Mouse (Mus musculus) embryonic facial prominence, embryonic 12.5 days (tissue): ENCODE results near the gene Pfkm. TPM values are rescaled to one million over a fixed set of nuclear protein-coding genes. Genes with fewer than 3 reads are reported as not detected.

Source experiments
- ATAC-seq: fragments of 200-750 bp; cut with Nextera tagmentation; 2 replicates; pipeline ENCODE4 v1.8.0; 2017; ENCODE audit not compliant: insufficient number of reproducible peaks, insufficient read depth, low FRiP score, low TSS enrichment
- H3K27ac ChIP-seq: fragments of 300-500 bp; sonication (generic); 2 replicates; pipeline ENCODE4 v1.5.1; 2016; ENCODE audit warnings: mild to moderate bottlenecking
- H3K27me3 ChIP-seq: fragments of 300-500 bp; sonication (generic); 2 replicates; pipeline ENCODE4 v1.6.1; 2016; ENCODE audit warnings: mild to moderate bottlenecking, moderate library complexity
- H3K36me3 ChIP-seq: fragments of 300-500 bp; sonication (generic); 2 replicates; pipeline ENCODE4 v1.6.1; 2016; ENCODE audit warnings: mild to moderate bottlenecking
- H3K4me1 ChIP-seq: fragments of 300-500 bp; sonication (generic); 2 replicates; pipeline ENCODE4 v1.6.1; 2016
- H3K4me2 ChIP-seq: fragments of 300-500 bp; sonication (generic); replicated peaks from 2 replicates; pipeline ENCODE4 v1.6.1; 2016; ENCODE audit warnings: mild to moderate bottlenecking, moderate library complexity
- H3K4me3 ChIP-seq: fragments of 300-500 bp; sonication (generic); 2 replicates; pipeline ENCODE4 v1.5.1; 2016; ENCODE audit warnings: mild to moderate bottlenecking
- H3K9ac ChIP-seq: fragments of 300-500 bp; sonication (generic); 2 replicates; pipeline ENCODE4 v1.6.1; 2016; ENCODE audit warnings: mild to moderate bottlenecking, moderate library complexity
- H3K9me3 ChIP-seq: fragments of 300-500 bp; sonication (generic); 2 replicates; pipeline ENCODE4 v1.6.1; 2016; ENCODE audit warnings: mild to moderate bottlenecking, moderate library complexity
- WGBS: fragments of 180-500 bp; shearing (Covaris S2); methylation state at CpG from one replicate; pipeline ENCODE4 v1.1.7; 2016; 5-methylcytosine and 5-hydroxymethylcytosine counted together
- polyA plus RNA-seq: library from polyadenylated mRNA; unstranded; fragments of >200 nt; fragmentation: Nextera tagmentation; extraction: Ambion mirVana; gene quantifications from 2 replicates; pipeline ENCODE4 v1.2.1, GENCODE M21; 2016

Gene Pfkm
- polyA plus RNA-seq, 1 experiment from 2014 or later: 50.5 TPM

GRCm38 (mm10) chr15:98162561-98162960, 70.2 kb downstream of the Pfkm start:
- no peak overlapping the region for H3K4me3 ChIP-seq
- no peaks in the 10 kb centered on the region for H3K9me3 ChIP-seq
- no peak overlapping the region for H3K27ac ChIP-seq
- H3K4me2 ChIP-seq: no peak overlapping the region
- H3K4me1 ChIP-seq: peaks cover 5% of the 10 kb centered on the region; the same call in 1 of the 2 replicates
- peaks cover 19% of the 10 kb centered on the region for H3K27me3 ChIP-seq
- 79% methylated on average over 4 of the region's 4 CpGs for WGBS
- no peak for ATAC-seq
- no peak overlapping the region for H3K9ac ChIP-seq
- H3K36me3 ChIP-seq: no peaks in the 10 kb centered on the region

DNA sequence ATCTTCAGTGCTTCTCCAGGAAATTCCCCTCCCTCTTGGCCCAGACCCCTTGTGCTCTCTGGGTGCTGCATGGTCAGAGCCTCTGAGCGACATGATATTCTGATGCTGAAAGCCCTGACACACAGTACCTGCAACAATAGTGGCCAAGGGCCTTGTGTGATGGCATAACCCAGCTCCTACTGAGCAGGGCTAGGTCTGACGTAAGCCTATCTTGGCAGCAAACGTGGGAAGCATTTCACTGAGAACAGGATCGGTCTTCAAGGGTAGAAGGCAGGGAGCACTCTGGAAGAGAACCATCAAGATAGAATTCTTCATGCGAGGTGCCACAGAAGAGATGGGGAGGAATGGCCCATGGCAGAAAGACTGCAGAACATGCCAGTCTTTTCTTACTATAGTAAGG, 73.1 kb downstream of the Pfkm start, which contains the start of gene Asb8:
Gene Asb8, minus strand, starts transcription at position 101 of the 400 bp plus-strand sequence.
- WGBS: 76% methylated on average over 5 of the region's 5 CpGs
- Histone ChIP-seq H3K4me1 (peaks cover 12% of the 10 kb centered on the region; the same call in 1 of the 2 replicates), H3K4me3 (no peak within 1 kb of the TSS), H3K9me3 (no peaks in the 10 kb centered on the region), H3K9ac (no peak within 1 kb of the TSS), H3K4me2 (no peak within 1 kb of the TSS), H3K27ac (no peak within 1 kb of the TSS), H3K36me3 (no peaks in the 10 kb centered on the region), H3K27me3 (peaks cover 48% of the 10 kb centered on the region)
- ATAC-seq: no peak

DNA sequence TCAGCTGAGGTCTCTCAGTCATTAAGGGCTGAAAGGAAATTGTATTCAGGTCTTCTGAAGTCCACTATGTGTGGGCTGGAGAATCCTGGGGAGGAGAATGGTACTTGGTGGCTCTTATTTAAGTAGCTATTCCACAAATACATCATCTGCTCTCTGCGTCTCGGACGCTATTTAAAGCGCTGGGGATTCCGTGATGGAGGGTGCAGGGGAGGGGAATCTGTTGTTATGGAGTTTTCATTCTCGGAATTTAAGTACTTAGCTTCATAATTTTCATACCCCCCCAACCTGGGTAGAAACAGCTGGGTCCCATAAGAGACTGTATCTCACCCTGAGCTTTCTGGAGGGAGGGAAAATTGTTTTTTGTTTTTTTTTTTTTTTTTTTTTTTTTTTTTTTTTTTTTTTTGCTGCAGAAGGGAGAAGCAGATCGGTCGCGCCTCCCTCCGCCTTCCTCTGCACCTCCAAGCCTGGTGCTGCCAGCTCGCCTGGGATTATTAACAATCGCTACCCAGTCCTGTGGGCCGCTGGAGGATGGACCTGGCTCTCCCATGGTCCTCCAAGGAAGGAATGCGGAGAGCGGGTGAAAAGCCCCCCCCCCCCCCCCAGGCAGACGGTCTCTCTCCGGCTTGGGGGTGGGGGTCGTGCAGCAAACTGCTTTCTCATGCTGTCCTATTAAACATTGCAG, 74.7 kb downstream of the Pfkm start, which contains the start of gene Ccdc184:
Gene Ccdc184, plus strand, starts transcription at position 196 of the 682 bp plus-strand sequence.
- ATAC-seq: 0 out of 2 replicates have a peak, but pooled peaks have one; percentile 11
- H3K9me3 ChIP-seq: no peaks in the 10 kb centered on the region
- peaks cover 12% of the 10 kb centered on the region; the same call in 1 of the 2 replicates for H3K4me1 ChIP-seq
- H3K27ac ChIP-seq: no peak within 1 kb of the TSS
- peaks cover 63% of the 10 kb centered on the region for H3K27me3 ChIP-seq
- peak within 1 kb of the TSS; percentile 49 for H3K4me3 ChIP-seq
- no peaks in the 10 kb centered on the region for H3K36me3 ChIP-seq
- WGBS: under 1% methylated on average over 18 of the region's 18 CpGs
- H3K9ac ChIP-seq: peak within 1 kb of the TSS; percentile 47
- peak within 1 kb of the TSS; percentile 88 for H3K4me2 ChIP-seq

DNA sequence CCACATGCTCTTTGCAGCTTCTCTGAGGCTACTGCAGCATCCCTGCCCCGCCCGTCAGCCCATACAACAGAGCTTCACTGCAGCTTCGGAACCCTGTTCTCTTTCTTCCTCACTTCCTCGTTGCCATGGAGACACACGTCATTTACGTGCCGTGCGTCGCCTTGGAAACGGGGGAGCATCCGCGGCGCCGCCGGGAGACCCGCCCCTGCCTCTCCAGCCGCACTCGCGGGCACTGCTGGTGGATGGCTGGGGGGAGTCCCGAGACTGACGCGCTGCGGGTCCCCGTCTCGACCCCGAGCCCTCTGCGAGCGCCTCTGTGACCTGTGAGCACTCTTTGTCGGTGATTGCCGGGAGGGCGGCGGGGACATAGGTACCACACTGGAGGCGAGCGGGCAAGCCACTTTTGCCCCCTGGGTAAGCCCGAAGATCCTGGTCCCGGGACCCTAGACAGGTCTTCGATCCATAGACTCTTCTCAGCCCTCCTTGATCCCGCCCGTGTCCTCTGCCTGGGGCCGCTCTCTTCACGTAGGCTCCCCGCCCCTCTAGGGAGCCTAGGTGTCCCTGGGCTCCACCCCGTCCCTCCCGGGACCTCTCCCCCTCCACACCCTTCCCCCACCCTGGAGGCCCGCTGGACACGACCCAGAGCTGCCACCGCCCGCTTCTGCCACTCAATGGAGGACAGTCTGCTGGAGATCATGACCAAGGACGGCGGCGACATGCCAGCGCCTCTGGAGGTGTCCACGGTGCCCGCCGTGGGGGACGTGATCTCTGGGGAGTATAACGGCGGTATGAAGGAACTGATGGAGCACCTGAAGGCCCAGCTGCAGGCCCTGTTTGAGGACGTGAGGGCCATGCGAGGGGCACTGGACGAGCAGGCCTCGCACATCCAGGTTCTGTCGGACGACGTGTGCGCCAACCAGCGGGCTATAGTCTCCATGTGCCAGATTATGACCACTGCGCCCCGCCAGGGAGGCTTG, 75.5 kb downstream of the Pfkm start:
- Histone ChIP-seq H3K4me3 (peak overlapping the region; percentile 49), H3K4me2 (peak overlapping the region; percentile 88), H3K9ac (peak overlapping the region; percentile 47), H3K4me1 (peaks cover 12% of the 10 kb centered on the region; the same call in 1 of the 2 replicates), H3K27me3 (peaks cover 70% of the 10 kb centered on the region), H3K9me3 (no peaks in the 10 kb centered on the region), H3K36me3 (no peaks in the 10 kb centered on the region), H3K27ac (no peak overlapping the region)
- 2% methylated on average over 69 of the region's 69 CpGs for WGBS
- peak; percentile 73 for ATAC-seq

DNA sequence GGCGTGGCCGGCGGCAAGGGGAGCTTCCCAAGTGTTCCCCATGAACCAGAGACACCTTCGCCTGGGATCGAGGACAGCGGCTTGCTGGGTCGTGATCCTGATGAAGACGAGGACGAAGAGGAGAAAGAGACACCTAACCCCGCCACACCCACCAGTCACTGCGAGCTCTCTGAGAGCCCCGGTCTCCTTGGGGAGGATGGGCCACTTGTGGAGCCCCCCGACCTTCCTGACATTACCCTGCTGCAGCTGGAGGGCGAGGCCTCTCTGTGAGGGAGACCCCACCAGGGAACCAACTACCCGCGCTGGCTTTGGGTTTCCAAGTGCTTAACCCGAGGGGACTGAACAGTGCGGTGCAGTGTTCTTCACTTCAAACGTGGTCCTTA, 76.2 kb downstream of the Pfkm start:
- Histone ChIP-seq H3K4me2 (peak overlapping the region; percentile 88; the same call in 1 of the 2 replicates), H3K27me3 (peaks cover 76% of the 10 kb centered on the region), H3K9ac (no peak overlapping the region), H3K27ac (no peak overlapping the region), H3K4me3 (peak overlapping the region; percentile 49), H3K4me1 (peaks cover 12% of the 10 kb centered on the region; the same call in 1 of the 2 replicates), H3K9me3 (no peaks in the 10 kb centered on the region), H3K36me3 (no peaks in the 10 kb centered on the region)
- no peak for ATAC-seq
- 2% methylated on average over 19 of the region's 19 CpGs for WGBS

DNA sequence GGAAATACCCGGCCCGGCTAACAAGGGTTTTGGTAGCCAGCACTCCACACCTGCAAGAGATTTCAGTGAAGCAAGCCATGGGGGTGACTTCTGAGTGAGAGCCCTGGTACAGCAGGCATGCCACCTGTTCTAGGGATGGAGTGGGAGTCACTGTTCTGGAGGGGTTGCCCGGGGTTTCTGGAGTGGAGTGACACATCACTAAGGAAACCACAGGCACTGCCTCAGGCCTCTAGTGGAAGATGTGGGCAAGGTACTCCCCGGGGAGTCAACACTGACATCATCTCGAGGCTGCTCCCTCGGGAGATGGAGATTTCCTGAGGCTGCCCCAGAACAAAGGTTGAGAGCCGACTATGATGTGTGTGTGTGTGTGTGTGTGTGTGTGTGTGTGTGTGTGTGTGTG, 78.0 kb downstream of the Pfkm start:
- no peak for ATAC-seq
- Histone ChIP-seq H3K4me2 (no peak overlapping the region), H3K9ac (no peak overlapping the region), H3K9me3 (no peaks in the 10 kb centered on the region), H3K4me3 (no peak overlapping the region), H3K36me3 (no peaks in the 10 kb centered on the region), H3K27me3 (peaks cover 71% of the 10 kb centered on the region), H3K27ac (no peak overlapping the region), H3K4me1 (peaks cover 12% of the 10 kb centered on the region; the same call in 1 of the 2 replicates)
- 42% methylated on average over 7 of the region's 7 CpGs for WGBS

- H3K9me3 ChIP-seq: no peaks in the 10 kb centered on the region
- H3K4me1 ChIP-seq: peaks cover 12% of the 10 kb centered on the region; the same call in 1 of the 2 replicates
- H3K36me3 ChIP-seq: no peaks in the 10 kb centered on the region
- H3K4me3 ChIP-seq: no peak overlapping the region
- H3K27me3 ChIP-seq: peaks cover 68% of the 10 kb centered on the region
- no peak overlapping the region for H3K27ac ChIP-seq
- ATAC-seq: no peak
- H3K4me2 ChIP-seq: no peak overlapping the region
- H3K9ac ChIP-seq: no peak overlapping the region
- 73% methylated on average over 9 of the region's 9 CpGs for WGBS
These were observed 78.5 kb downstream of the Pfkm start for GRCm38 (mm10) chr15:98170917-98171316.

DNA sequence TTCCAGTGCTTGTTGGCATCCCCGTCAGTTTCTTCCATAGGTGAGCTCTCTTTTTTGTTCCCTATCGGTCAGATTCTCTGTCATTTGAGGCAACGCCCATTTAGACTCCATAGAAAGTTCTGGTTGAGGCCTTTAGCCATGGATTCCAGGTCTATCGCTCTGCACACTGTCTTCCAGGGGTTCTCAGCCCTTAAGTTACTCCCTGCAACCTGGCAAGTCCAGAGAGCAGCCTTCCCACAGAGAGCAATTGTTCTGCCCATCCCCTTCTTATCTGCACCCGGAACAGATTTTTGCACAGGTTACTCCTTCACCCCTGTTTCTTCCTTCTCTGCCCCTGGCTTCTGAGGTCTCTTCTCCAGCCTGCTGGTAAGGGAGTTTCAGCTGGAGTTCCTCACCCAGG, 79.7 kb downstream of the Pfkm start:
- no peak overlapping the region for H3K4me2 ChIP-seq
- H3K9me3 ChIP-seq: no peaks in the 10 kb centered on the region
- H3K27ac ChIP-seq: no peak overlapping the region
- H3K27me3 ChIP-seq: peaks cover 63% of the 10 kb centered on the region
- WGBS: 61% methylated on average over 5 of the region's 5 CpGs
- H3K9ac ChIP-seq: no peak overlapping the region
- no peaks in the 10 kb centered on the region for H3K36me3 ChIP-seq
- ATAC-seq: no peak
- no peak overlapping the region for H3K4me3 ChIP-seq
- peaks cover 7% of the 10 kb centered on the region; the same call in 1 of the 2 replicates for H3K4me1 ChIP-seq

GRCm38 (mm10) chr15:98173821-98174220, 81.4 kb downstream of the Pfkm start:
- no peaks in the 10 kb centered on the region for H3K36me3 ChIP-seq
- H3K9ac ChIP-seq: no peak overlapping the region
- H3K4me3 ChIP-seq: no peak overlapping the region
- no peaks in the 10 kb centered on the region for H3K4me1 ChIP-seq
- 35% methylated on average over 8 of the region's 8 CpGs for WGBS
- no peak overlapping the region for H3K27ac ChIP-seq
- no peaks in the 10 kb centered on the region for H3K9me3 ChIP-seq
- ATAC-seq: no peak
- no peak overlapping the region for H3K4me2 ChIP-seq
- peaks cover 48% of the 10 kb centered on the region for H3K27me3 ChIP-seq

DNA sequence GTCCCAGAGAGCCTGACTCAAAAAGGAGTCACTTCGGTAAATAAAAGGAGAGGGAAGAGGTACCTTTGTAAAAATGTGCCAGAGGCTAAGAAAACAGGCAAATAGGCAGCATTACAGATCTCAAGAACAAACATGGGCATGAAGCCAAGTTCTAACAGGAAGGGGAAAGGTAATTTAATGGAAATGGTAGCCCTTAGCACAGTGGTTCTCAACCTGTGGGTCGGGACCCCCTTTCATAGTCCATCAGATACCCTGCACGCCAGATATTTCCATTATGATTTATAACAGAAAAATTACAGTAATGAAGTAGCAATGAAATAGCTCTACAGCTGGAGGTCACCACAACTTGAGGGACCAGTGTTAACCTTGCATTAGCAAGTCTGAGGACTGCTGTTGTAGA, 84.9 kb downstream of the Pfkm start:
- H3K9me3 ChIP-seq: no peaks in the 10 kb centered on the region

DNA sequence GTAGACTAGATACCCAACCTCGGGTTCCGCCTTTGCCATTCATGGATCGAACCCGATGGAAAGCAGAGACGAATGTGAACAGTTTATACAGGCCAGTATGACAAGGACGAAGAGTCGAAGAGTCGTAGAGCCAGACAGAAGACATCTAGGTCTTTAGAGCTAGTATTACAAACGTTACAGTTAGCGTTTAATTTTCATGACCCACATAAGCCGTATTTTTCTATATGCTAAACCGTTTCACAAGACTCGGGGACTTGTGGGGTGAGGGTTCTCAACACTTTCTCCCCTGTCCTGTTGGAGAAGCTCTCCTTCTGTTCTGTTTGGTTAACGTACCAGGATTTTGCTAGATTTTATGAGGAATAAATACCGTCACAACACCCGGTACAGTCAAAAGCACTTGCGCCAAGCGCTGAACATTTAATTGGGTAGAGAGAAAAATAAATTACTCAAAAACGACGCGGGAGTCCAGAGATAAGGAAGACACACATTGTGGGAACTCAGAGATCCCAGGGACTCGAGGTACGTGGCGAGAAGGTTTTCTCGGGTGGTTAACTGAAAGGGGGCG, 88.3 kb downstream of the Pfkm start:
- Histone ChIP-seq H3K36me3 (no peaks in the 10 kb centered on the region), H3K27me3 (peaks cover 9% of the 10 kb centered on the region; the same call in 1 of the 2 replicates), H3K9me3 (no peaks in the 10 kb centered on the region), H3K9ac (peak overlapping the region; percentile 17; the same call in 1 of the 2 replicates), H3K27ac (no peak overlapping the region), H3K4me3 (peak overlapping the region; percentile 48), H3K4me1 (no peaks in the 10 kb centered on the region), H3K4me2 (peak overlapping the region; percentile 69)
- ATAC-seq: no peak
- WGBS: 6% methylated on average over 26 of the region's 26 CpGs

More for the DNA sequence above, 84.9 kb downstream of the Pfkm start:
- H3K27ac ChIP-seq: no peak overlapping the region
- no peaks in the 10 kb centered on the region for H3K4me1 ChIP-seq
- H3K4me2 ChIP-seq: no peak overlapping the region
- H3K27me3 ChIP-seq: peaks cover 20% of the 10 kb centered on the region; the same call in 1 of the 2 replicates
- 68% methylated on average over 3 of the region's 3 CpGs for WGBS
- ATAC-seq: no peak
- H3K4me3 ChIP-seq: no peak overlapping the region
- H3K36me3 ChIP-seq: no peaks in the 10 kb centered on the region
- H3K9ac ChIP-seq: no peak overlapping the region
